Mouse (Mus musculus) kidney, adult 8-10 months (tissue): ENCODE results near the gene Tmem190.
A peak's percentile ranks its signal among the peaks of the same experiment; 100 is the strongest.
"Not testable (repeated sequence)": the region's sequence is repeated elsewhere in the genome, so short reads cannot be mapped to it uniquely, and the experiment has no call there.

Source experiments
- DNase-seq, 2 experiments: peaks; one replicate each; pipeline ENCODE4 v3.0.0; 2022

The Tmem190 gene

GRCm38 (mm10) chr7:4816559-4816958 lies 33.8 kb downstream of the Tmem190 start:
- no peak for DNase-seq

- not testable (repeated sequence) for DNase-seq
Measured at GRCm38 (mm10) chr7:4820925-4821324, 38.2 kb downstream of the Tmem190 start.

- no peak for DNase-seq
Measured at GRCm38 (mm10) chr7:4821690-4822089, 39.0 kb downstream of the Tmem190 start.

- peak; percentile 26 to 35 for DNase-seq
Measured at GRCm38 (mm10) chr7:4822162-4822907, 39.6 kb downstream of the Tmem190 start.

GRCm38 (mm10) chr7:4825365-4825764 lies 42.6 kb downstream of the Tmem190 start:
- DNase-seq = no peak

- DNase-seq = no peak
Measured at GRCm38 (mm10) chr7:4830476-4830875, 47.7 kb downstream of the Tmem190 start.
